Mouse (Mus musculus) small intestine, adult 2 months (tissue): ENCODE measurements around the gene Fmo9.

Experiments
- CTCF ChIP-seq: fragments of 200-500 bp; IDR thresholded peaks from 2 replicates; pipeline ENCODE4 v1.5.1; 2012; ENCODE audit warnings: low read depth, mild to moderate bottlenecking, control low read depth, inconsistent platforms, low read length, moderate library complexity, mixed read lengths; ENCODE audit not compliant: insufficient replicate concordance, insufficient read length; ENCODE audit errors: extremely low read depth
- POLR2A ChIP-seq: fragments of 200-500 bp; IDR thresholded peaks from 2 replicates; pipeline ENCODE4 v1.6.1; 2012; ENCODE audit warnings: low read depth, mild to moderate bottlenecking, control low read depth, inconsistent platforms, low read length, moderate library complexity

- TF ChIP-seq POLR2A (no peak), CTCF (no peak)
These were observed 29.2 kb upstream of the Fmo9 start for GRCm38 (mm10) chr1:166710861-166711260.
